Mouse (Mus musculus) testis, postnatal 14 days (tissue): Measurements from ENCODE around the gene Mnat1.

Experiments
- DNase-seq: peaks from one replicate; pipeline ENCODE4 v3.0.0; 2021; ENCODE audit warnings: low spot score

Gene Mnat1

GRCm38 (mm10) chr12:73232586-73232985 lies 109.1 kb downstream of the Mnat1 start:
- DNase-seq: no peak

GRCm38 (mm10) chr12:73241960-73242359 lies 118.4 kb downstream of the Mnat1 start:
- no peak for DNase-seq

GRCm38 (mm10) chr12:73245687-73246086 lies 122.2 kb downstream of the Mnat1 start:
- DNase-seq: no peak

GRCm38 (mm10) chr12:73255006-73255405 lies 131.5 kb downstream of the Mnat1 start:
- no peak for DNase-seq

GRCm38 (mm10) chr12:73259269-73259668 lies 135.8 kb downstream of the Mnat1 start:
- DNase-seq: no peak

- no peak for DNase-seq
These were observed 136.8 kb downstream of the Mnat1 start for GRCm38 (mm10) chr12:73260339-73260738.

- DNase-seq: no peak
These were observed 142.0 kb downstream of the Mnat1 start for GRCm38 (mm10) chr12:73265381-73265978.

- no peak for DNase-seq
These were observed 143.1 kb downstream of the Mnat1 start for GRCm38 (mm10) chr12:73266597-73266996.

- no peak for DNase-seq
These were observed 145.0 kb downstream of the Mnat1 start for GRCm38 (mm10) chr12:73268497-73268896.

- no peak for DNase-seq
These were observed 146.0 kb downstream of the Mnat1 start for GRCm38 (mm10) chr12:73269531-73269930.

- DNase-seq: no peak
These were observed 146.4 kb downstream of the Mnat1 start for GRCm38 (mm10) chr12:73269933-73270332.

GRCm38 (mm10) chr12:73274921-73275320 lies 151.4 kb downstream of the Mnat1 start:
- no peak for DNase-seq

- DNase-seq: peak; percentile 94
These were observed 163.0 kb downstream of the Mnat1 start, which contains the start of the genes Trmt5 and Slc38a6 for GRCm38 (mm10) chr12:73286287-73287092. Gene Trmt5, minus strand, starts transcription at chr12:73286710. Gene Slc38a6, plus strand, starts transcription at chr12:73286779.

GRCm38 (mm10) chr12:73287609-73288008 lies 164.1 kb downstream of the Mnat1 start:
- DNase-seq: no peak

- DNase-seq: no peak
These were observed 165.1 kb downstream of the Mnat1 start for GRCm38 (mm10) chr12:73288626-73289025.

GRCm38 (mm10) chr12:73294884-73295283 lies 171.4 kb downstream of the Mnat1 start:
- no peak for DNase-seq

- DNase-seq: no peak
These were observed 172.1 kb downstream of the Mnat1 start for GRCm38 (mm10) chr12:73295505-73296140.

GRCm38 (mm10) chr12:73298621-73299020 lies 175.1 kb downstream of the Mnat1 start:
- DNase-seq: no peak

GRCm38 (mm10) chr12:73300531-73300930 lies 177.0 kb downstream of the Mnat1 start:
- no peak for DNase-seq

GRCm38 (mm10) chr12:73304636-73305035 lies 181.1 kb downstream of the Mnat1 start:
- no peak for DNase-seq

- DNase-seq: no peak
These were observed 184.2 kb downstream of the Mnat1 start for GRCm38 (mm10) chr12:73307750-73308149.

GRCm38 (mm10) chr12:73308711-73309110 lies 185.2 kb downstream of the Mnat1 start:
- DNase-seq: no peak
